Mouse (Mus musculus) kidney, adult 2 months (tissue): ENCODE data around the gene Arhgap10.

Source experiments
- CTCF ChIP-seq: fragments of 200-500 bp; conservative IDR thresholded peaks from 2 replicates; pipeline ENCODE4 v1.5.1; 2011; ENCODE audit warnings: low read depth, mild to moderate bottlenecking, control low read depth, low read length, moderate library complexity, mixed read lengths; ENCODE audit not compliant: insufficient read depth, insufficient read length
- POLR2A ChIP-seq: fragments of 200-500 bp; IDR thresholded peaks from one replicate; pipeline ENCODE4 v1.6.1; 2011; ENCODE audit warnings: low read depth, low read length, control low read depth

GRCm38 (mm10) chr8:77518201-77519115 is 705 bp upstream of the Arhgap10 start:
- TF ChIP-seq POLR2A (no peak), CTCF (no peak)
